Comparison of ENCODE assay signal across 21 mouse cellular contexts in genomic region chr6:114387320-114387719, GRCm38 (mm10). TPM values are rescaled to one million over a fixed set of nuclear protein-coding genes. Genes with fewer than 3 reads are reported as not detected.
"Had no signal": no experiment of that assay in that cellular context is flagged by ENCODE, and none has a peak within 500 bp of the region (broad histone marks: within the 10 kb centered on the region; RNA-seq: fewer than 3 reads in every experiment).

No protein-coding gene starts in this region.

- H3K4me1 ChIP-seq: midbrain, embryonic 10.5 days; midbrain, embryonic 12.5 days; neural tube, embryonic 13.5 days; neural tube, embryonic 15.5 days had no signal

- ATAC-seq: midbrain, embryonic 16.5 days had no signal

- H3K9me3 ChIP-seq: midbrain, embryonic 10.5 days; midbrain, embryonic 12.5 days; neural tube, embryonic 13.5 days; neural tube, embryonic 15.5 days had no signal

- DNase-seq: lung, adult 18-20 months; lung, embryonic 14.5 days; lung, postnatal 10 days; lung, postnatal 4 days; midbrain, embryonic 14.5 days; retina, postnatal 1 day; right cerebral cortex, adult 18-20 months; right cerebral cortex, postnatal 25 days; right cerebral cortex, postnatal 4 days; spleen, adult 18-20 months; thymus, adult 2 months; thymus, postnatal 25 days; thymus, postnatal 4 days had no signal

- H3K9ac ChIP-seq: lung, embryonic 14.5 days; midbrain, embryonic 12.5 days; neural tube, embryonic 13.5 days; neural tube, embryonic 15.5 days had no signal

- H3K36me3 ChIP-seq: midbrain, embryonic 10.5 days; midbrain, embryonic 12.5 days; neural tube, embryonic 13.5 days; neural tube, embryonic 15.5 days had no signal

- H3K4me2 ChIP-seq: lung, embryonic 14.5 days; midbrain, embryonic 12.5 days; neural tube, embryonic 13.5 days; neural tube, embryonic 15.5 days had no signal

- H3K27ac ChIP-seq: midbrain, embryonic 10.5 days; midbrain, embryonic 12.5 days; neural tube, embryonic 13.5 days; neural tube, embryonic 15.5 days had no signal

- H3K4me3 ChIP-seq: midbrain, embryonic 10.5 days; midbrain, embryonic 12.5 days; myocyte; neural tube, embryonic 13.5 days; neural tube, embryonic 15.5 days had no signal

- H3K27me3 ChIP-seq: neural tube, embryonic 13.5 days; neural tube, embryonic 15.5 days had no signal

RNA-seq across cellular contexts. Expression of gene Hrh1, which starts 10.4 kb away (rescaled TPM):
- polyA plus RNA-seq: liver, embryonic 16.5 days; lung, embryonic 14.5 days; stomach, embryonic 14.5 days had no signal
